ENCODE assay signal across 7 mouse cellular contexts in genomic region chr4:129821087-129821616, GRCm38 (mm10). TPM values are rescaled to one million over a fixed set of nuclear protein-coding genes. Genes with fewer than 3 reads are reported as not detected.
DNase-seq lines count a peak whose midpoint lies in the region; ATAC-seq and TF ChIP-seq lines count a peak whose summit lies in the region.

No protein-coding gene starts in this region.

- 0% methylated on average over 16 of the region's 16 CpGs for WGBS in spleen, adult 2 months
- WGBS in heart, embryonic 15.5 days: under 1% methylated on average over 16 of the region's 16 CpGs
- WGBS in macrophage (ENCODE audit: missing documents): 2% methylated on average over 16 of the region's 16 CpGs

- H3K36me3 ChIP-seq in spleen, adult 2 months (ENCODE audit: control insufficient read depth, insufficient read depth, low read length): no peaks in the 10 kb centered on the region; the same call in 1 of the 2 replicates
- no peaks in the 10 kb centered on the region for H3K36me3 ChIP-seq in heart, embryonic 15.5 days
- no peaks in the 10 kb centered on the region for H3K36me3 ChIP-seq in macrophage (ENCODE audit: inconsistent target)

- ATAC-seq in heart, embryonic 15.5 days (replicated peaks; ENCODE audit: insufficient number of reproducible peaks, insufficient read depth, low FRiP score, low read depth): no peak

- peak overlapping the region; percentile 95 for H3K27ac ChIP-seq in spleen, adult 2 months (ENCODE audit: insufficient read depth, low read length)
- peak overlapping the region; percentile 97 for H3K27ac ChIP-seq in heart, embryonic 15.5 days
- H3K27ac ChIP-seq in macrophage: peak overlapping the region; percentile 86

- no peak for TF ChIP-seq CTCF in spleen, adult 2 months (IDR thresholded peaks at IDR 0.05; ENCODE audit: extremely low read depth, insufficient read depth, insufficient read length, insufficient replicate concordance)

- DNase-seq in spleen, adult 2 months (ENCODE audit: low read depth in 1 of 2, low spot score in 2 of 2): peak in 1 of 2 experiments; percentile 48
- DNase-seq in spleen, adult 12 weeks (ENCODE audit: low spot score): no peak
- peak; percentile 26 for DNase-seq in brain, adult 2 months (ENCODE audit: low read depth, low spot score)
- no peak for DNase-seq in right cerebral cortex, postnatal 10 days (ENCODE audit: low spot score in 2 of 2)
- DNase-seq in frontal cortex, postnatal 10 days (ENCODE audit: low spot score in 2 of 2): no peak

- H3K79me2 ChIP-seq in macrophage (ENCODE audit: inconsistent target): peaks cover 56% of the 10 kb centered on the region

- H3K4me3 ChIP-seq in spleen, adult 2 months (ENCODE audit: extremely low read depth, insufficient read depth, insufficient read length): peak overlapping the region; percentile 96
- peak overlapping the region; percentile 98 for H3K4me3 ChIP-seq in heart, embryonic 15.5 days
- H3K4me3 ChIP-seq in macrophage (ENCODE audit: inconsistent target): peak overlapping the region; percentile 90

- TF ChIP-seq POLR2A in spleen, adult 2 months (IDR thresholded peaks at IDR 0.05; ENCODE audit: low read depth, low read length): no peak

- peak overlapping the region; percentile 69 for H3K4me2 ChIP-seq in heart, embryonic 15.5 days

- no peaks in the 10 kb centered on the region for H3K27me3 ChIP-seq in spleen, adult 2 months (ENCODE audit: control insufficient read depth, insufficient read depth, low read length)
- H3K27me3 ChIP-seq in heart, embryonic 15.5 days: no peaks in the 10 kb centered on the region

- peak overlapping the region; percentile 98 for H3K9ac ChIP-seq in heart, embryonic 15.5 days

- H3K9me3 ChIP-seq in heart, embryonic 15.5 days (replicated peaks): no peaks in the 10 kb centered on the region

- H3K4me1 ChIP-seq in spleen, adult 2 months (ENCODE audit: control insufficient read depth, insufficient read depth, insufficient read length): peaks cover 16% of the 10 kb centered on the region
- H3K4me1 ChIP-seq in heart, embryonic 15.5 days (replicated peaks): peaks cover 64% of the 10 kb centered on the region

RNA-seq across cellular contexts. Expression of gene Ptp4a2, which starts 10.1 kb away (rescaled TPM):
- 47.6 and 51.1 TPM in 2 replicates for polyA plus RNA-seq in spleen, adult 2 months (2012; rRNA removed)
- polyA plus RNA-seq in heart, embryonic 15.5 days (2015; fragmentation: Nextera tagmentation; extraction: Ambion mirVana): 347 and 442 TPM in 2 replicates
- 100 to 1,000 TPM in 15 of 26 experiments, 10 to 100 TPM in 11; 46.4 to 227 (median 119) TPM for total RNA-seq in macrophage (2018; cell fraction: chromatin; rRNA removed)
- total RNA-seq in macrophage (2018; cell fraction: cytosol; rRNA removed): 100 to 1,000 TPM; 226 to 449 (median 347) TPM
- 100 to 1,000 TPM; 100 to 894 (median 218) TPM for total RNA-seq in macrophage (2018; cell fraction: nucleus; rRNA removed)
- polyA plus RNA-seq in macrophage (2018): 220 to 982 TPM (median 230 TPM) in 3 replicates
